Mouse (Mus musculus): ENCODE measurements around the gene Ppp1r8.

Ppp1r8 gene

DNA sequence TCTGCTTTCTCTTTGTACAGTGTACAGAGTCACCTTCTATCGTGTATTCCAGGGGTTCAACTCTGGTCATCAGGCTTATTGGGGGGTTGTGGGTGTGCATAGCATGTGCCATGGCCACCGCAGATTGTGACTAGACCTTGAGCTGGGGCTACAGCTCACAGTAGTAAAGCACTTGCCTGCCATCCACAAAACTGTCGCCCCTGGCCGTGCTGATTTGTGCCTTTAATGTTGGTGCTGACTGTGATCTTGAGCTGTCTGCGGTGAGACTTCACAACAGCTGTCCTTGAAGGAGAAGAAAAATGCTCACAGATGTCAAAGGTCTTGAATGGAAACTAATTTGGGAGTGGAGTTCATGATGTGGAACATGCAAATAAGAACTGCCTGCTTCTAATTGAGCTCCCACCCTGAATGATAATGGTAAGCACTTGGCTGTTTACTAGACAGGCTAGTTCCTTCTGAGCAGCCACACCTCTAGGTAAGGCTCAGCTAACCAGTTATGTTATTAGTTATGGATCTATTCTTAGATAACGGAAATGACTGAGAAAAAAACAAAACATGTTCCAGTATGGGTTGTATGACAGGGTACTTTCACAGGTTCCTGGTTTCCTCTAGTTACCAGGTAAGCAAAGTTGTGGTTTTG, 64.3 kb downstream of the Ppp1r8 start:
- DNase-seq (ENCODE audit: low spot score): no peak
